Mouse (Mus musculus) G1E (cell line): ENCODE results near the gene Apbb2. TPM values are rescaled to one million over a fixed set of nuclear protein-coding genes. Genes with fewer than 3 reads are reported as not detected.

Source experiments
- ATAC-seq: 2 replicates; pipeline ENCODE4 v1.8.0; 2016; ENCODE audit warnings: mild to moderate bottlenecking; ENCODE audit not compliant: insufficient number of reproducible peaks, poor library complexity, low FRiP score, severe bottlenecking; ENCODE audit errors: extremely low read depth
- DNase-seq: peaks from one replicate; pipeline ENCODE4 v3.0.0; 2012; ENCODE audit warnings: low spot score
- H3K27me3 ChIP-seq: 2 replicates; pipeline ENCODE4 v1.6.1; 2012; ENCODE audit warnings: mild to moderate bottlenecking, low read length, inconsistent platforms; ENCODE audit not compliant: insufficient read depth
- H3K36me3 ChIP-seq: replicated peaks from 2 replicates; pipeline ENCODE3; 2012; ENCODE audit warnings: mild to moderate bottlenecking, inconsistent platforms
- H3K4me1 ChIP-seq: 2 replicates; pipeline ENCODE4 v1.6.1; 2012; ENCODE audit warnings: low read depth, low read length, inconsistent platforms, mixed read lengths; ENCODE audit not compliant: insufficient read depth
- H3K4me3 ChIP-seq: 2 replicates; pipeline ENCODE4 v1.5.1; 2012; ENCODE audit warnings: low read depth, mild to moderate bottlenecking, inconsistent platforms, low read length, moderate library complexity, mixed read lengths
- H3K9me3 ChIP-seq: replicated peaks from 2 replicates; pipeline ENCODE4 v1.6.1; 2012; ENCODE audit warnings: inconsistent platforms
- CTCF ChIP-seq: IDR thresholded peaks from 2 replicates; pipeline ENCODE4 v1.5.1; 2012; ENCODE audit warnings: low read depth, low read length, inconsistent platforms, mixed read lengths
- GATA1 ChIP-seq: IDR thresholded peaks from 2 replicates; pipeline ENCODE4 v1.6.1; 2012; ENCODE audit warnings: borderline replicate concordance, low read length, inconsistent platforms, mixed read lengths
- GATA2 ChIP-seq: IDR thresholded peaks from 2 replicates; pipeline ENCODE4 v1.6.1; 2012; ENCODE audit warnings: low read depth, low read length, inconsistent platforms, borderline replicate concordance
- POLR2AphosphoS5 ChIP-seq: IDR thresholded peaks from 2 replicates; pipeline ENCODE4 v1.6.1; 2012; ENCODE audit warnings: low read depth, low read length, inconsistent platforms; ENCODE audit not compliant: insufficient replicate concordance
- TAL1 ChIP-seq: conservative IDR thresholded peaks from 2 replicates; pipeline ENCODE4 v1.6.1; 2012; ENCODE audit warnings: low read depth, low read length, inconsistent platforms, mixed read lengths
- polyA plus RNA-seq: library from polyadenylated mRNA; stranded (reverse); fragments of >175 nt; gene quantifications from 2 replicates; pipeline ENCODE4 v1.2.3, GENCODE M21; 2012
- total RNA-seq, 2 experiments: library from RNA; stranded (forward) in 1 of 2; stranded (reverse) in 1 of 2; fragments of 200-1000 nt in 1 of 2; fragments of >200 nt in 1 of 2; fragmentation: Nextera tagmentation in 1 of 2; gene quantifications; 2 replicates each; pipeline ENCODE4 v1.2.3; 2014 to 2017

Apbb2 gene
- total and polyA plus RNA-seq, 3 experiments: 0.16 TPM; not detected in 2

- Histone ChIP-seq H3K9me3 (peaks cover 34% of the 10 kb centered on the region), H3K4me3 (no peak overlapping the region), H3K27me3 (no peaks in the 10 kb centered on the region), H3K4me1 (no peaks in the 10 kb centered on the region), H3K36me3 (no peaks in the 10 kb centered on the region)
- TF ChIP-seq TAL1: no peak
- no peak for TF ChIP-seq POLR2AphosphoS5
- no peak for TF ChIP-seq GATA2
- TF ChIP-seq CTCF: no peak
- no peak for TF ChIP-seq GATA1
- no peak for ATAC-seq
- DNase-seq: no peak
Measured at GRCm38 (mm10) chr5:66445497-66445896, 173.1 kb downstream of the Apbb2 start.

- H3K4me1 ChIP-seq: no peaks in the 10 kb centered on the region
- DNase-seq: no peak
- no peaks in the 10 kb centered on the region for H3K27me3 ChIP-seq
- peaks cover 44% of the 10 kb centered on the region for H3K9me3 ChIP-seq
- no peak for ATAC-seq
- no peaks in the 10 kb centered on the region for H3K36me3 ChIP-seq
- TF ChIP-seq GATA1 (no peak), TAL1 (no peak), POLR2AphosphoS5 (no peak), GATA2 (no peak)
- H3K4me3 ChIP-seq: no peak overlapping the region
Measured at GRCm38 (mm10) chr5:66442260-66442659, 176.3 kb downstream of the Apbb2 start.

GRCm38 (mm10) chr5:66436791-66437246, 181.8 kb downstream of the Apbb2 start:
- Histone ChIP-seq H3K36me3 (no peaks in the 10 kb centered on the region), H3K9me3 (peaks cover 42% of the 10 kb centered on the region), H3K4me3 (no peak overlapping the region), H3K4me1 (no peaks in the 10 kb centered on the region), H3K27me3 (no peaks in the 10 kb centered on the region)
- TF ChIP-seq TAL1 (no peak), POLR2AphosphoS5 (no peak), GATA1 (no peak), GATA2 (no peak), CTCF (no peak)
- ATAC-seq (no peak), DNase-seq (no peak)

DNA sequence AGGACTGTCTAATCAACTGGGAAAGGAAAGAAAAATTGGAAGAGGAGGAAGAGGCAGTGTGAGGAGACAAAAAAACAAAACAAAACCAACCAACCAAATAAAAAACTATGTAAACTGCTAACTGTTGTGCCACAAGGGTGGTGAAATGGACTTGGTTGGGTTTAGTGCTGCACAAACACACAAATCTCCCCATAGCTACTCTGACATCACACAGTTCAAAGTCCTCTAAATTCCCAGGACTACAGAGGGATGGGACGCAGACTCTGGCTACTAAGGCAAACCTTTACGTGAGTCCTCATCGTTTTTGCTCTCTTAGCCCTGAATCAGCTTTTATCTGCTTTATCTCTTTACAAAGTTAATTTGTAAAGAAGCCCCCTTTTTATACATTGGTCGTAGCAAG, 183.4 kb downstream of the Apbb2 start:
- no peaks in the 10 kb centered on the region for H3K36me3 ChIP-seq
- DNase-seq (no peak), ATAC-seq (no peak)
- TF ChIP-seq GATA1: no peak
- no peak for TF ChIP-seq TAL1
- TF ChIP-seq POLR2AphosphoS5: no peak
- TF ChIP-seq CTCF: no peak
- no peak for TF ChIP-seq GATA2
- peaks cover 41% of the 10 kb centered on the region for H3K9me3 ChIP-seq
- H3K27me3 ChIP-seq: no peaks in the 10 kb centered on the region
- H3K4me1 ChIP-seq: no peaks in the 10 kb centered on the region
- H3K4me3 ChIP-seq: no peak overlapping the region

DNA sequence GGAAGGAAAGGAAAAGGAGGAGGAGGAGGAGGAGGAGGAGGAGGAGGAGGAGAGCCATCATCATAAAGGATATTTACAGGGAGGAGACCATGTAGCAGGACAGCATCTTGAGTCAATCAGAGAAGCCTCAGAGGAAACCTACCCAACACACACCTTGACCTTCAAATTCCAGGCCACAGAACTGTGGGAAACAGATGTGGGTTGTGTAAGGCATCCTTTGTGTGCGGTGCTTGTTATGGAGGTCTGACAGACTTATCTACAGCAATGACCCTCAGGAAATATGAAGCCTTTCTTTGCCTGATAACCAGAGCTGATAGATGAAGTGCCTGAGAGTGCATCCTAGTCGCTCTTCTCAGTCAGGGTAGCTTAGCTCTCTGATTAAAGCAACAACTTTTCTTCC, 189.5 kb downstream of the Apbb2 start:
- H3K9me3 ChIP-seq: peaks cover 36% of the 10 kb centered on the region
- H3K4me3 ChIP-seq: no peak overlapping the region
- ATAC-seq (no peak), DNase-seq (no peak)
- TF ChIP-seq TAL1 (no peak), CTCF (no peak), GATA2 (no peak), GATA1 (no peak), POLR2AphosphoS5 (no peak)
- H3K27me3 ChIP-seq: no peaks in the 10 kb centered on the region
- H3K4me1 ChIP-seq: no peaks in the 10 kb centered on the region
- no peaks in the 10 kb centered on the region for H3K36me3 ChIP-seq

DNA sequence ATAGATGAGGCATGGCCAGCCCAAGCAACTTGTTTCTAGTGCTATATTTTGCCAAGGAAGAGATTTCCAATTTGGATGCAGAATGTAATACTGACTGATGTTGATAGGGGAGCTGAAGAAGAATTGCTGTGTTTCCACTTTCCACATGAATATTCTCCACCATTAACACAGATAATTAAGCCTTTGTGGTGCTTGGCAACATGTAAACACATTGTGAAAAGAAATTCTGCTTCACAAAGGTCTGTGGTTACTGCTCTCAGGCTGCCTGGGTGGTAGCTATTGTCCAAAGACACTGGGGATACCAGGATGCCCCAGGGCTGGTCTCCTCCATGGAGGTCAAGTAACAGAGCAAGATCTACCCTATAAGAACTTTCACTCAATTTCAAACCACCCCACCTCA, 190.5 kb downstream of the Apbb2 start:
- no peaks in the 10 kb centered on the region for H3K27me3 ChIP-seq
- no peaks in the 10 kb centered on the region for H3K4me1 ChIP-seq
- peaks cover 37% of the 10 kb centered on the region for H3K9me3 ChIP-seq
- no peaks in the 10 kb centered on the region for H3K36me3 ChIP-seq
- TF ChIP-seq TAL1 (no peak), GATA1 (no peak), GATA2 (no peak), CTCF (no peak), POLR2AphosphoS5 (no peak)
- DNase-seq (no peak), ATAC-seq (no peak)
- no peak overlapping the region for H3K4me3 ChIP-seq
